Mouse (Mus musculus): ENCODE data around the gene Flnb.

DNA sequence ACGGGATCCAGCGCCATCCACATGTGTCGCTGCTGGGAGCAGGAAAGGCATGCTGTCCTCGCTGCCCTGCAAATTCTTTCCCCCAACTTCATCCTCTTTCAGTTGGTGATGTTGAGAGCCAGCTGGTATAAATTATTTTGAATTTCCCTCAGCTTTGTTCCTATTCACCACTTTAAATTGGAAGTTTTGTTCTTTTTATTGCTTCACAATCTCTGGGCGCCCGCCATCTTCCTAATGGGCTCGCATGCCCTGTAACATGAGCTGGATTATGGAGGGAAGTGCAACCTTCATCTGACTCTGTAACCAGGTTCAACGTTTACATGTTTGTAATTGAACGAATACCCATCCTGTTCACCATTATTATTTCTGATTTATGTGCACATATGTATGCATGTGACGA lies 38.6 kb downstream of the Flnb start:
- no peak for TF ChIP-seq CTCF (IDR thresholded peaks at IDR 0.05)
- TF ChIP-seq EP300 (IDR thresholded peaks at IDR 0.05), result no peak

All from lung, postnatal 0 days (tissue).